8 mouse cellular contexts compared by ENCODE assay signal in the genomic region with DNA sequence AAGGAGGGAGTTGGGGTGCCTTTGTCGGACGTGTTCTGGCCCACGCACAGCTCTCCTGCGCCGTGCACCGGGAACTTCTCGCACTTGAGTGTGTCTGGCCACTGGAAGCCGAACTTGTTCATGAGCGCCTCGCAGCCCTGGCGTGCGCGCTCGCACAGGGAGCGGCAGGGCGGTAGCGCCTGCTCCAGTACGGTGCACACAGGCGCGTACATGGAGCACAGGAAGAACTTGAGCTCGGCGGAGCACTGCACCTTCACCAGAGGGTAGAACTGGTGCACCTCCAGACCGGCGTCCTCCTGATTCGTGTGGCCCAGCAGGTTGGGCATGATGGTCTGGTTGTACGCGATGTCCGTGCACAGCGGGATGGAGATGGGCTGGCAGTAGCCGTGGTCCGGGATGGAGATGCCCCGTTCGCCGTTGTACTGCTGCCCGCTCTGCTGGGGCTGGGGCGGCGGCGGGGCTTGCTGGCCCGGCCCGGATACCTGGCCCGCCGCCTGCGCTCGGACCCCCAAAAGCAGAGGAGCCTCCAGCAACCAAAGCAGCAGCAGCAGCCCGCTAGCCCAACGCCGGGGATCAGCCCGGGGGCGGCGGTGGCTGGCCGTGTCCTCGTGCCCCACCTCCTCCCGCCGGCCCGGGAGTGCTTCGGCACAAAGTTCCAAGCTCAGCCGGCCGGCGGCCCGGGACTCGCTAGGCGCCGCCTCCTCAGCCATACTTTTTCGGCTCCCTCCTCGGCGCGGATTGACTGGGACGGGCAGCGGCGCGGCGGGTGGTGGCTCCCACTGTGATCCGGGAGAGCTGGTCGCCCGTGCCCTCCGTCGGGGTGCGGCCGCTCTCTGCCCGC. TPM values are rescaled to one million over a fixed set of nuclear protein-coding genes. Genes with fewer than 3 reads are reported as not detected.
DNase-seq lines count a peak whose midpoint lies in the region; ATAC-seq and TF ChIP-seq lines count a peak whose summit lies in the region.

No protein-coding gene starts in this region.

- no peak for TF ChIP-seq CTCF in spleen, adult 2 months (IDR thresholded peaks at IDR 0.05; ENCODE audit: extremely low read depth, insufficient read depth, insufficient read length, insufficient replicate concordance)
- no peak for TF ChIP-seq CTCF in embryonic fibroblast, embryonic 13.5 days (IDR thresholded peaks at IDR 0.05; ENCODE audit: borderline replicate concordance, insufficient read depth, low read length)

- peaks cover 8% of the 10 kb centered on the region; the same call in 1 of the 2 replicates for H3K27me3 ChIP-seq in spleen, adult 2 months (ENCODE audit: control insufficient read depth, insufficient read depth, low read length)
- no peaks in the 10 kb centered on the region for H3K27me3 ChIP-seq in heart, embryonic 12.5 days (replicated peaks)
- H3K27me3 ChIP-seq in kidney, embryonic 15.5 days = peaks cover 9% of the 10 kb centered on the region
- peaks cover 42% of the 10 kb centered on the region for H3K27me3 ChIP-seq in liver, embryonic 11.5 days (replicated peaks; ENCODE audit: control insufficient read depth, insufficient read depth, low read length)

- H3K4me1 ChIP-seq in spleen, adult 2 months (ENCODE audit: control insufficient read depth, insufficient read depth, insufficient read length) = no peaks in the 10 kb centered on the region
- no peaks in the 10 kb centered on the region; the same call in 1 of the 2 replicates for H3K4me1 ChIP-seq in embryonic fibroblast, embryonic 13.5 days (ENCODE audit: control insufficient read depth, insufficient read depth, low read length)
- H3K4me1 ChIP-seq in heart, embryonic 12.5 days (replicated peaks) = peaks cover 29% of the 10 kb centered on the region
- H3K4me1 ChIP-seq in kidney, embryonic 15.5 days = peaks cover 31% of the 10 kb centered on the region
- H3K4me1 ChIP-seq in liver, embryonic 11.5 days (replicated peaks; ENCODE audit: control insufficient read depth, insufficient read depth, low read length) = no peaks in the 10 kb centered on the region; the same call in 1 of the 2 replicates

- peak; percentile 58 for ATAC-seq in heart, embryonic 12.5 days (ENCODE audit: insufficient number of reproducible peaks, low FRiP score)
- ATAC-seq in kidney, embryonic 15.5 days (replicated peaks; ENCODE audit: low FRiP score) = peak; percentile 61
- ATAC-seq in liver, embryonic 11.5 days (replicated peaks; ENCODE audit: low FRiP score) = peak; percentile 44

- H3K36me3 ChIP-seq in spleen, adult 2 months (ENCODE audit: control insufficient read depth, insufficient read depth, low read length) = no peaks in the 10 kb centered on the region
- peaks cover 11% of the 10 kb centered on the region for H3K36me3 ChIP-seq in heart, embryonic 12.5 days
- H3K36me3 ChIP-seq in kidney, embryonic 15.5 days = peaks cover 2% of the 10 kb centered on the region; the same call in 1 of the 2 replicates
- H3K36me3 ChIP-seq in liver, embryonic 11.5 days (ENCODE audit: control insufficient read depth, insufficient read depth, low read length) = no peaks in the 10 kb centered on the region

- H3K27ac ChIP-seq in spleen, adult 2 months (ENCODE audit: insufficient read depth, low read length) = peak overlapping the region; percentile 65
- H3K27ac ChIP-seq in embryonic fibroblast, embryonic 13.5 days (ENCODE audit: insufficient read depth, low read length) = peak overlapping the region; percentile 92
- peak overlapping the region; percentile 96 for H3K27ac ChIP-seq in heart, embryonic 12.5 days (ENCODE audit: poor library complexity, severe bottlenecking)
- H3K27ac ChIP-seq in kidney, embryonic 15.5 days = peak overlapping the region; percentile 97
- H3K27ac ChIP-seq in liver, embryonic 11.5 days (ENCODE audit: low read depth, low read length) = peak overlapping the region; percentile 87

- DNase-seq in spleen, adult 2 months (ENCODE audit: low read depth in 1 of 2, low spot score in 2 of 2) = no peak
- DNase-seq in spleen, adult 12 weeks (ENCODE audit: low spot score) = no peak
- DNase-seq in liver, embryonic 11.5 days (ENCODE audit: low spot score) = peak; percentile 65
- DNase-seq in neural tube, embryonic 10.5 days (ENCODE audit: extremely low spot score, low spot score) = peak; percentile 77
- peak; percentile 68 for DNase-seq in urinary bladder, postnatal 14 days (ENCODE audit: low spot score)

- H3K9me3 ChIP-seq in heart, embryonic 12.5 days (replicated peaks) = no peaks in the 10 kb centered on the region
- no peaks in the 10 kb centered on the region for H3K9me3 ChIP-seq in kidney, embryonic 15.5 days (replicated peaks)
- H3K9me3 ChIP-seq in liver, embryonic 11.5 days (ENCODE audit: control insufficient read depth, low read length) = no peaks in the 10 kb centered on the region

- WGBS in spleen, adult 2 months = 2% methylated on average over 80 of the region's 80 CpGs
- 0% methylated on average over 73 of the region's 80 CpGs for WGBS in heart, embryonic 12.5 days
- under 1% methylated on average over 80 of the region's 80 CpGs for WGBS in kidney, embryonic 15.5 days
- under 1% methylated on average over 78 of the region's 80 CpGs for WGBS in liver, embryonic 11.5 days

- no peak for TF ChIP-seq POLR2A in spleen, adult 2 months (IDR thresholded peaks at IDR 0.05; ENCODE audit: low read depth, low read length)
- TF ChIP-seq POLR2A in embryonic fibroblast, embryonic 13.5 days (IDR thresholded peaks at IDR 0.05; ENCODE audit: low read depth, low read length) = peak; percentile 37; the same call in 1 of the 2 replicates

- H3K9ac ChIP-seq in heart, embryonic 12.5 days = peak overlapping the region; percentile 97
- peak overlapping the region; percentile 73 for H3K9ac ChIP-seq in kidney, embryonic 15.5 days
- peak overlapping the region; percentile 73 for H3K9ac ChIP-seq in liver, embryonic 11.5 days (ENCODE audit: low read depth, low read length)

- peak overlapping the region; percentile 46 for H3K4me3 ChIP-seq in spleen, adult 2 months (ENCODE audit: extremely low read depth, insufficient read depth, insufficient read length)
- H3K4me3 ChIP-seq in embryonic fibroblast, embryonic 13.5 days (ENCODE audit: insufficient read depth, low read length) = peak overlapping the region; percentile 60
- peak overlapping the region; percentile 78 for H3K4me3 ChIP-seq in heart, embryonic 12.5 days
- peak overlapping the region; percentile 66 for H3K4me3 ChIP-seq in kidney, embryonic 15.5 days (replicated peaks)
- H3K4me3 ChIP-seq in liver, embryonic 11.5 days (ENCODE audit: low read depth, low read length) = peak overlapping the region; percentile 66

- peak overlapping the region; percentile 97 for H3K4me2 ChIP-seq in heart, embryonic 12.5 days
- peak overlapping the region; percentile 94 for H3K4me2 ChIP-seq in kidney, embryonic 15.5 days
- peak overlapping the region; percentile 74 for H3K4me2 ChIP-seq in liver, embryonic 11.5 days

RNA-seq across cellular contexts. Expression of a gene that starts 0.7 kb away (rescaled TPM):
- polyA plus RNA-seq in spleen, adult 2 months (2012; rRNA removed) = 27.6 and 37.9 TPM in 2 replicates
- polyA plus RNA-seq in embryonic fibroblast, embryonic 13.5 days (2011; ENCODE audit: insufficient read length, low read depth, missing spikeins) = 36.0 and 55.5 TPM in 2 replicates
- 40.1 and 41.1 TPM in 2 replicates for polyA plus RNA-seq in heart, embryonic 12.5 days (2016; fragmentation: Nextera tagmentation; extraction: Ambion mirVana)
- polyA plus RNA-seq in kidney, embryonic 15.5 days (2015; fragmentation: Nextera tagmentation; extraction: Ambion mirVana) = 38.2 and 41.6 TPM in 2 replicates
- polyA plus RNA-seq in liver, embryonic 11.5 days (2014; fragmentation: Nextera tagmentation; extraction: Ambion mirVana) = 14.7 and 17.8 TPM in 2 replicates

Comparison
In these comparisons a context has a peak if more than half of its experiments do, and no peak if none do; other contexts are left out.
1. DNase-seq: peak in liver, embryonic 11.5 days (single experiment), neural tube, embryonic 10.5 days (single experiment) and urinary bladder, postnatal 14 days (single experiment); none in spleen, adult 2 months (0 of 2) and spleen, adult 12 weeks (single experiment).
2. Peak in every context shown above with its lines, with median percentiles within 50 percentile points of each other: H3K27ac ChIP-seq, H3K4me3 ChIP-seq, ATAC-seq, H3K4me2 ChIP-seq and H3K9ac ChIP-seq.